Mouse (Mus musculus) telencephalon, adult 2 months (tissue): Measurements from ENCODE around the gene Rcor2.
A peak's percentile ranks its signal among the peaks of the same experiment; 100 is the strongest.

Experiments
- DNase-seq: peaks from one replicate; pipeline ENCODE4 v3.0.0-alpha.2; 2011; ENCODE audit warnings: low read depth, low spot score

Rcor2 gene

GRCm38 (mm10) chr19:7291958-7292709, 25.0 kb downstream of the Rcor2 start:
- DNase-seq, result no peak

- no peak for DNase-seq
These were observed 27.2 kb downstream of the Rcor2 start for GRCm38 (mm10) chr19:7294098-7294876.

GRCm38 (mm10) chr19:7295071-7295658, 28.0 kb downstream of the Rcor2 start:
- DNase-seq, result no peak

GRCm38 (mm10) chr19:7295959-7296358, 28.8 kb downstream of the Rcor2 start:
- no peak for DNase-seq

- DNase-seq, result peak; percentile 92
These were observed 31.9 kb downstream of the Rcor2 start for GRCm38 (mm10) chr19:7299052-7299451.

- DNase-seq, result no peak
These were observed 33.0 kb downstream of the Rcor2 start for GRCm38 (mm10) chr19:7300078-7300477.

GRCm38 (mm10) chr19:7301647-7302492, 34.7 kb downstream of the Rcor2 start:
- peak; percentile 62 for DNase-seq

- no peak for DNase-seq
These were observed 35.3 kb downstream of the Rcor2 start for GRCm38 (mm10) chr19:7302493-7302797.

GRCm38 (mm10) chr19:7303796-7304195, 36.7 kb downstream of the Rcor2 start:
- no peak for DNase-seq

- no peak for DNase-seq
These were observed 37.7 kb downstream of the Rcor2 start for GRCm38 (mm10) chr19:7304801-7305200.

GRCm38 (mm10) chr19:7305380-7306310, 38.5 kb downstream of the Rcor2 start:
- no peak for DNase-seq

- no peak for DNase-seq
These were observed 39.8 kb downstream of the Rcor2 start for GRCm38 (mm10) chr19:7306968-7307367.

GRCm38 (mm10) chr19:7307995-7308770, 41.1 kb downstream of the Rcor2 start:
- DNase-seq, result peak; percentile 44

- no peak for DNase-seq
These were observed 42.7 kb downstream of the Rcor2 start for GRCm38 (mm10) chr19:7309738-7310330.

- no peak for DNase-seq
These were observed 43.6 kb downstream of the Rcor2 start for GRCm38 (mm10) chr19:7310704-7311103.

GRCm38 (mm10) chr19:7311306-7311705, 44.2 kb downstream of the Rcor2 start:
- DNase-seq, result no peak

GRCm38 (mm10) chr19:7313660-7314059, 46.5 kb downstream of the Rcor2 start:
- no peak for DNase-seq

GRCm38 (mm10) chr19:7314976-7315586, 48.0 kb downstream of the Rcor2 start:
- DNase-seq, result peak; percentile 45

GRCm38 (mm10) chr19:7315587-7315984, 48.5 kb downstream of the Rcor2 start:
- no peak for DNase-seq
